Mouse (Mus musculus): ENCODE measurements around the gene Grtp1.

GRCm38 (mm10) chr8:13141681-13142080 lies 58.7 kb downstream of the Grtp1 start:
- TF ChIP-seq CTCF (IDR thresholded peaks at IDR 0.05; ENCODE audit: low read depth, low read length) = no peak
- no peak for TF ChIP-seq POLR2A (IDR thresholded peaks at IDR 0.05; ENCODE audit: insufficient read depth, low read length)

Data from ES-Bruce4 (cell line).